In the genomic region with DNA sequence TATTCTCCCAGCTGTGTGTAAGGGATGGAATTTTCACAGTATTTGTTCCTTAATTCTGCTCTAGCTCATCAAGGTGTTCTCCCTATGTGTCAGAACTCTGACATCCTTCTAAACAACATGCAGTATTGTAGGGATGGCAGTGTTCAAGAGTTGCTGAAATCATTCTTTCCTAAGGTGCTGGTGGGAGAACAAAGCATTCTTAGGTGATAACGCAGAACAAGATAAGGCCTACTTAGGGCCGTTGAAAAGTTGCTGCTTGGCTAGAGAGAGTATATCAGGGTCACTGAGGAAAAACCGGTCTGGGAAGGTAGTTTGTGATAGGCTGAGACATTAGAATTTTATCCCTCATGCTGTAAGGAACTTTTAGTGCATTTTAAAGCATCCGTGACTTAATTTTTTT, we compare ENCODE assay signal across 19 mouse cellular contexts.
"Had no signal": no experiment of that assay in that cellular context is flagged by ENCODE, and none has a peak within 500 bp of the region (broad histone marks: within the 10 kb centered on the region; RNA-seq: fewer than 3 reads in every experiment).

No protein-coding gene starts in this region.

- H3K27me3 ChIP-seq: limb, embryonic 12.5 days; limb, embryonic 15.5 days; liver, embryonic 12.5 days; midbrain, embryonic 13.5 days; neural tube, embryonic 12.5 days; neural tube, embryonic 15.5 days had no signal

- H3K36me3 ChIP-seq: neural tube, embryonic 12.5 days had no signal

- H3K27ac ChIP-seq: limb, embryonic 12.5 days; limb, embryonic 15.5 days; liver, embryonic 12.5 days; macrophage; midbrain, embryonic 10.5 days; midbrain, embryonic 13.5 days; neural tube, embryonic 12.5 days; neural tube, embryonic 15.5 days had no signal

- H3K9me3 ChIP-seq: limb, embryonic 12.5 days; limb, embryonic 15.5 days; liver, embryonic 12.5 days; midbrain, embryonic 10.5 days; midbrain, embryonic 13.5 days; neural tube, embryonic 12.5 days; neural tube, embryonic 15.5 days had no signal

- H3K9ac ChIP-seq: limb, embryonic 12.5 days; limb, embryonic 15.5 days; liver, embryonic 12.5 days; lung, embryonic 14.5 days; midbrain, embryonic 13.5 days; neural tube, embryonic 12.5 days; neural tube, embryonic 15.5 days had no signal

- H3K4me2 ChIP-seq: limb, embryonic 12.5 days; limb, embryonic 15.5 days; liver, embryonic 12.5 days; lung, embryonic 14.5 days; midbrain, embryonic 13.5 days; neural tube, embryonic 12.5 days; neural tube, embryonic 15.5 days had no signal

- DNase-seq: kidney, adult 18-20 months; kidney, adult 9 months; kidney, postnatal 14 days; kidney, postnatal 4 days; left cerebral cortex, postnatal 4 days; lung, embryonic 14.5 days; right cerebral cortex, adult 18-20 months; right cerebral cortex, postnatal 14 days; right cerebral cortex, postnatal 4 days; thymus, adult 18-20 months; thymus, postnatal 36 days had no signal

- ATAC-seq: liver, embryonic 12.5 days; midbrain, embryonic 13.5 days had no signal

- H3K4me3 ChIP-seq: limb, embryonic 12.5 days; limb, embryonic 15.5 days; liver, embryonic 12.5 days; midbrain, embryonic 10.5 days; midbrain, embryonic 13.5 days; neural tube, embryonic 12.5 days; neural tube, embryonic 15.5 days had no signal

- H3K4me1 ChIP-seq: limb, embryonic 12.5 days; limb, embryonic 15.5 days; midbrain, embryonic 13.5 days; neural tube, embryonic 12.5 days; neural tube, embryonic 15.5 days had no signal
